Mouse (Mus musculus) MEL (cell line): ENCODE measurements around the gene Kcnk18. TPM values are rescaled to one million over a fixed set of nuclear protein-coding genes. Genes with fewer than 3 reads are reported as not detected.

Source experiments
- DNase-seq: peaks from one replicate; pipeline ENCODE4 v3.0.0; 2011; ENCODE audit warnings: low read depth, low spot score
- H3K27ac ChIP-seq: 2 replicates; pipeline ENCODE4 v1.5.1; 2012; ENCODE audit warnings: low read depth, mild to moderate bottlenecking, control low read depth, low read length, moderate library complexity; ENCODE audit not compliant: control insufficient read depth
- H3K27me3 ChIP-seq, 2 experiments: fragments of 150-350 bp in 1 of 2; sonication (generic) in 1 of 2; 2 replicates each; pipeline ENCODE4 v1.6.1; 2012; ENCODE audit warnings: low read length in 2 of 2, mild to moderate bottlenecking in 2 of 2, improper control_type of control experiment in 1 of 2, moderate library complexity in 1 of 2; ENCODE audit not compliant: insufficient read depth in 2 of 2, control insufficient read depth in 1 of 2
- H3K36me3 ChIP-seq, 2 experiments: 2 replicates each; pipeline ENCODE4 v1.6.1; 2012 to 2014; ENCODE audit warnings: low read length in 2 of 2, improper control_type of control experiment in 1 of 2, inconsistent platforms in 1 of 2, mild to moderate bottlenecking in 1 of 2; ENCODE audit not compliant: insufficient read depth in 2 of 2, control insufficient read depth in 1 of 2
- H3K4me1 ChIP-seq, 2 experiments: fragments of 150-350 bp in 1 of 2; sonication (generic) in 1 of 2; 2 replicates each; pipeline ENCODE4 v1.6.1; 2012; ENCODE audit warnings: low read length in 2 of 2, improper control_type of control experiment in 1 of 2, mild to moderate bottlenecking in 1 of 2; ENCODE audit not compliant: insufficient read depth in 2 of 2, control insufficient read depth in 1 of 2
- H3K4me3 ChIP-seq, 2 experiments: fragments of 150-350 bp in 1 of 2; sonication (generic) in 1 of 2; 2 replicates each; pipeline ENCODE4 v1.5.1; 2012; ENCODE audit warnings: low read depth in 2 of 2, low read length in 2 of 2, mild to moderate bottlenecking in 2 of 2, moderate library complexity in 2 of 2, control low read depth in 1 of 2, improper control_type of control experiment in 1 of 2; ENCODE audit not compliant: control insufficient read depth in 1 of 2, insufficient read depth in 1 of 2
- H3K79me2 ChIP-seq: 2 replicates; pipeline ENCODE4 v1.6.1; 2012; ENCODE audit warnings: mild to moderate bottlenecking, low read length, moderate library complexity; ENCODE audit not compliant: control insufficient read depth, poor library complexity, insufficient read depth
- H3K9ac ChIP-seq: 2 replicates; pipeline ENCODE4 v1.6.1; 2012; ENCODE audit warnings: low read depth, mild to moderate bottlenecking, control low read depth, low read length, moderate library complexity; ENCODE audit not compliant: control insufficient read depth, poor library complexity, severe bottlenecking
- H3K9me3 ChIP-seq: fragments of 150-350 bp; sonication (generic); replicated peaks from 2 replicates; pipeline ENCODE4 v1.6.1; 2012; ENCODE audit warnings: mild to moderate bottlenecking, low read length, improper control_type of control experiment, moderate library complexity; ENCODE audit not compliant: insufficient read depth
- BHLHE40 ChIP-seq: IDR thresholded peaks from 2 replicates; pipeline ENCODE4 v1.6.1; 2012; ENCODE audit warnings: low read depth, mild to moderate bottlenecking, inconsistent platforms, low read length, improper control_type of control experiment, borderline replicate concordance
- CTCF ChIP-seq, 3 experiments: IDR thresholded peaks in 2 of 3; conservative IDR thresholded peaks in 1 of 3; 2 replicates each; pipeline ENCODE4 v1.5.1; 2011 to 2012; ENCODE audit warnings: low read length in 3 of 3, low read depth in 2 of 3, mild to moderate bottlenecking in 2 of 3, improper control_type of control experiment in 1 of 3, inconsistent platforms in 1 of 3, mixed read lengths in 1 of 3, moderate library complexity in 1 of 3; ENCODE audit not compliant: control insufficient read depth in 1 of 3, insufficient read depth in 1 of 3, poor library complexity in 1 of 3, severe bottlenecking in 1 of 3
- ELF1 ChIP-seq: IDR thresholded peaks from 2 replicates; pipeline ENCODE4 v1.6.1; 2014; ENCODE audit warnings: low read depth, mild to moderate bottlenecking, inconsistent platforms, low read length, improper control_type of control experiment, moderate library complexity
- GABPA ChIP-seq: IDR thresholded peaks from 2 replicates; pipeline ENCODE4 v1.6.1; 2012; ENCODE audit warnings: low read depth, mild to moderate bottlenecking, inconsistent platforms, low read length, improper control_type of control experiment, moderate library complexity
- KAT2A ChIP-seq: conservative IDR thresholded peaks from 2 replicates; pipeline ENCODE4 v1.6.1; 2012; ENCODE audit warnings: low read depth, low read length, improper control_type of control experiment, inconsistent platforms
- MAFK ChIP-seq: IDR thresholded peaks from 2 replicates; pipeline ENCODE4 v1.6.1; 2011; ENCODE audit warnings: low read depth, mild to moderate bottlenecking, low read length, improper control_type of control experiment, borderline replicate concordance
- MAX ChIP-seq: IDR thresholded peaks from 2 replicates; pipeline ENCODE4 v1.6.1; 2011; ENCODE audit warnings: low read length, improper control_type of control experiment
- MEF2A ChIP-seq: IDR thresholded peaks from 2 replicates; pipeline ENCODE4 v1.6.1; 2014; ENCODE audit warnings: low read depth, mild to moderate bottlenecking, inconsistent platforms, low read length, improper control_type of control experiment; ENCODE audit not compliant: poor library complexity, insufficient replicate concordance, severe bottlenecking; ENCODE audit errors: extremely low read depth
- MXI1 ChIP-seq: IDR thresholded peaks from 2 replicates; pipeline ENCODE4 v1.6.1; 2011; ENCODE audit warnings: mild to moderate bottlenecking, low read depth, low read length, improper control_type of control experiment
- MYB ChIP-seq: IDR thresholded peaks from 2 replicates; pipeline ENCODE4 v1.6.1; 2011; ENCODE audit warnings: mild to moderate bottlenecking, low read depth, low read length, improper control_type of control experiment
- POLR2AphosphoS2 ChIP-seq: IDR thresholded peaks from 2 replicates; pipeline ENCODE4 v1.6.1; 2011; ENCODE audit warnings: low read length, improper control_type of control experiment
- POLR2AphosphoS5 ChIP-seq: IDR thresholded peaks from 2 replicates; pipeline ENCODE4 v1.6.1; 2012; ENCODE audit warnings: low read depth, borderline replicate concordance, mild to moderate bottlenecking, inconsistent platforms, low read length, moderate library complexity, mixed read lengths
- RAD21 ChIP-seq: IDR thresholded peaks from 2 replicates; pipeline ENCODE4 v1.6.1; 2011; ENCODE audit warnings: mild to moderate bottlenecking, low read depth, low read length, improper control_type of control experiment
- RCOR1 ChIP-seq: IDR thresholded peaks from 2 replicates; pipeline ENCODE4 v1.6.1; 2012; ENCODE audit warnings: low read depth, mild to moderate bottlenecking, inconsistent platforms, low read length, improper control_type of control experiment
- TAL1 ChIP-seq: IDR thresholded peaks from 2 replicates; pipeline ENCODE4 v1.6.1; 2012; ENCODE audit warnings: mild to moderate bottlenecking, inconsistent platforms, low read length, moderate library complexity, mixed read lengths
- TCF12 ChIP-seq: IDR thresholded peaks from 2 replicates; pipeline ENCODE4 v1.6.1; 2014; ENCODE audit warnings: low read depth, mild to moderate bottlenecking, inconsistent platforms, low read length, improper control_type of control experiment, moderate library complexity
- UBTF ChIP-seq: IDR thresholded peaks from 2 replicates; pipeline ENCODE4 v1.6.1; 2012; ENCODE audit warnings: low read depth, mild to moderate bottlenecking, inconsistent platforms, low read length, improper control_type of control experiment, moderate library complexity, borderline replicate concordance; ENCODE audit not compliant: insufficient read depth
- USF2 ChIP-seq, 2 experiments: IDR thresholded peaks; 2 replicates each; pipeline ENCODE4 v1.6.1; 2011 to 2012; ENCODE audit warnings: improper control_type of control experiment in 2 of 2, low read length in 2 of 2, borderline replicate concordance in 1 of 2, inconsistent platforms in 1 of 2, low read depth in 1 of 2, mild to moderate bottlenecking in 1 of 2; ENCODE audit not compliant: insufficient read depth in 1 of 2
- ZC3H11A ChIP-seq: IDR thresholded peaks from 2 replicates; pipeline ENCODE4 v1.6.1; 2012; ENCODE audit warnings: low read depth, mild to moderate bottlenecking, inconsistent platforms, low read length, improper control_type of control experiment
- ZKSCAN1 ChIP-seq: IDR thresholded peaks from 2 replicates; pipeline ENCODE4 v1.6.1; 2012; ENCODE audit warnings: low read depth, mild to moderate bottlenecking, inconsistent platforms, low read length, improper control_type of control experiment, moderate library complexity
- ZMIZ1 ChIP-seq: IDR thresholded peaks from 2 replicates; pipeline ENCODE4 v1.6.1; 2012; ENCODE audit warnings: low read depth, mild to moderate bottlenecking, inconsistent platforms, low read length, improper control_type of control experiment, moderate library complexity
- polyA plus RNA-seq, 2 experiments: library from polyadenylated mRNA; stranded (reverse) in 1 of 2; unstranded in 1 of 2; fragments of >175 nt in 1 of 2; fragments of >200 nt in 1 of 2; gene quantifications; 2 replicates each; pipeline versions ENCODE4 v1.2.1 to v1.2.4; 2012; ENCODE audit warnings: low replicate concordance in 2 of 2, low read depth in 1 of 2; ENCODE audit not compliant: insufficient read length in 2 of 2, insufficient read depth in 1 of 2, missing spikeins in 1 of 2
- total RNA-seq: library from RNA; depleted of rRNA; stranded (reverse); fragments of 300-350 nt; gene quantifications from 2 replicates; pipeline ENCODE4 v1.2.3, GENCODE M21; 2012

The Kcnk18 gene
- total and polyA plus RNA-seq, 3 experiments = not detected

GRCm38 (mm10) chr19:59170766-59171095 lies 48.3 kb upstream of the Kcnk18 start (continued):
- TF ChIP-seq MXI1 = no peak
- no peak for TF ChIP-seq KAT2A

- no peak for DNase-seq
- H3K36me3 ChIP-seq = no peaks in the 10 kb centered on the region
- no peaks in the 10 kb centered on the region for H3K79me2 ChIP-seq
- H3K27me3 ChIP-seq = no peaks in the 10 kb centered on the region
- no peak overlapping the region for H3K27ac ChIP-seq
- TF ChIP-seq BHLHE40 (no peak), ZKSCAN1 (no peak), POLR2AphosphoS2 (no peak), MEF2A (no peak), CTCF (IDR thresholded peaks at IDR 0.05 in 2 of 3, conservative IDR thresholded peaks at IDR 0.05 in 1 of 3; ENCODE audit: control insufficient read depth in 1 of 3, insufficient read depth in 1 of 3, low read depth in 2 of 3, low read length in 3 of 3, poor library complexity in 1 of 3, severe bottlenecking in 1 of 3) (no peak)
- TF ChIP-seq, all 39 proteins: peak for 0
- Histone ChIP-seq H3K4me1 (no peaks in the 10 kb centered on the region), H3K9ac (no peak overlapping the region), H3K4me3 (no peak overlapping the region), H3K9me3 (no peaks in the 10 kb centered on the region)
Observed at GRCm38 (mm10) chr19:59171151-59171870, 47.7 kb upstream of the Kcnk18 start.

GRCm38 (mm10) chr19:59171871-59172245 lies 47.2 kb upstream of the Kcnk18 start:
- H3K79me2 ChIP-seq = no peaks in the 10 kb centered on the region
- no peaks in the 10 kb centered on the region for H3K27me3 ChIP-seq
- no peaks in the 10 kb centered on the region for H3K4me1 ChIP-seq
- no peaks in the 10 kb centered on the region for H3K36me3 ChIP-seq
- TF ChIP-seq ELF1 (no peak), MAX (no peak), ZKSCAN1 (no peak), ZC3H11A (no peak), RAD21 (no peak), TAL1 (no peak)
- H3K27ac ChIP-seq = no peak overlapping the region
- H3K9ac ChIP-seq = no peak overlapping the region
- no peaks in the 10 kb centered on the region for H3K9me3 ChIP-seq
- H3K4me3 ChIP-seq = no peak overlapping the region
- DNase-seq = no peak

DNA sequence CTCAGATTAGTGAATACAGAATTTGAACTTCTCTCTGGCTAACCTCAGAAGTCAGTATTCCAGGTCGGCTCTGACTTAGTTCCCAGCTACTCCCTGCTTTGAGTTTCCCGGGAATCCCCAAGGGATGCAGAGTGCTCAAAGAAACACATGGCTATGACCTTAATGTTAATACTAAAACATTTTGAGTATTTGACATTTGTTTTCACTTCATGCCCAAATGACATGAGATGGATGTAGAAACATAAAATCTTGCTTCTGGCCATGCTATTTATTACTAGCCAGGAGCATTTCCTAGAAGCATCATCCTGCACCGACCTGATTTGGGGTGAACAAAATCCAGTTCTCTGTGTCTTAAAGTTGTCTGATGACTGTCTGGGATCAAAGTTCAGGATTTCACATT lies 46.2 kb upstream of the Kcnk18 start:
- no peak overlapping the region for H3K27ac ChIP-seq
- no peaks in the 10 kb centered on the region for H3K36me3 ChIP-seq
- no peaks in the 10 kb centered on the region for H3K27me3 ChIP-seq
- H3K9ac ChIP-seq = no peak overlapping the region
- no peaks in the 10 kb centered on the region for H3K4me1 ChIP-seq
- no peaks in the 10 kb centered on the region for H3K9me3 ChIP-seq
- no peaks in the 10 kb centered on the region for H3K79me2 ChIP-seq
- no peak overlapping the region for H3K4me3 ChIP-seq
- no peak for DNase-seq
- TF ChIP-seq MEF2A = no peak
- no peak for TF ChIP-seq USF2 (IDR thresholded peaks at IDR 0.05; ENCODE audit: borderline replicate concordance in 1 of 2, insufficient read depth in 1 of 2, low read depth in 1 of 2, low read length in 2 of 2)
- no peak for TF ChIP-seq MAFK
- TF ChIP-seq UBTF = no peak
- TF ChIP-seq MYB = no peak
- TF ChIP-seq TCF12 = no peak
- TF ChIP-seq POLR2AphosphoS5 = no peak
- TF ChIP-seq CTCF (IDR thresholded peaks at IDR 0.05 in 2 of 3, conservative IDR thresholded peaks at IDR 0.05 in 1 of 3; ENCODE audit: control insufficient read depth in 1 of 3, insufficient read depth in 1 of 3, low read depth in 2 of 3, low read length in 3 of 3, poor library complexity in 1 of 3, severe bottlenecking in 1 of 3) = no peak
- TF ChIP-seq RCOR1 = no peak
- no peak for TF ChIP-seq ZMIZ1
- TF ChIP-seq MAX = no peak
- TF ChIP-seq RAD21 = no peak
- TF ChIP-seq POLR2AphosphoS2 = no peak
- TF ChIP-seq GABPA = no peak
- TF ChIP-seq MXI1 = no peak
